Mouse (Mus musculus) lung, adult 2 months (tissue): ENCODE results near the gene Art5.
A peak's percentile ranks its signal among the peaks of the same experiment; 100 is the strongest.

Experiments used
- CTCF ChIP-seq: fragments of 200-500 bp; IDR thresholded peaks from 2 replicates; pipeline ENCODE4 v1.5.1; 2011; ENCODE audit warnings: mild to moderate bottlenecking, low read length, control low read depth; ENCODE audit not compliant: insufficient read depth
- POLR2A ChIP-seq: fragments of 200-500 bp; IDR thresholded peaks from 2 replicates; pipeline ENCODE4 v1.6.1; 2011; ENCODE audit warnings: low read depth, mild to moderate bottlenecking, control low read depth, low read length, borderline replicate concordance; ENCODE audit errors: extremely low read depth

- peak; percentile 42; the same call in 1 of the 2 replicates for TF ChIP-seq CTCF
- TF ChIP-seq POLR2A, result no peak
These were observed 28.2 kb upstream of the Art5 start for GRCm38 (mm10) chr7:102137464-102137863.
